Mouse (Mus musculus) cerebellum, adult 2 months (tissue): Measurements from ENCODE around the gene Dctn2.

Experiments used
- CTCF ChIP-seq: fragments of 200-500 bp; IDR thresholded peaks from 2 replicates; pipeline ENCODE4 v1.5.1; 2011; ENCODE audit warnings: low read depth, mild to moderate bottlenecking, control low read depth, low read length, moderate library complexity, borderline replicate concordance; ENCODE audit not compliant: insufficient read depth
- POLR2A ChIP-seq: fragments of 200-500 bp; IDR thresholded peaks from 2 replicates; pipeline ENCODE4 v1.6.1; 2011; ENCODE audit warnings: low read length, control low read depth, borderline replicate concordance; ENCODE audit not compliant: insufficient read depth

- peak; percentile 17; the same call in 1 of the 2 replicates for TF ChIP-seq POLR2A
- TF ChIP-seq CTCF = no peak
Measured at GRCm38 (mm10) chr10:127289573-127290191, 23.5 kb downstream of the Dctn2 start.
